Comparison of ENCODE assay signal across 15 mouse cellular contexts in the genomic region with DNA sequence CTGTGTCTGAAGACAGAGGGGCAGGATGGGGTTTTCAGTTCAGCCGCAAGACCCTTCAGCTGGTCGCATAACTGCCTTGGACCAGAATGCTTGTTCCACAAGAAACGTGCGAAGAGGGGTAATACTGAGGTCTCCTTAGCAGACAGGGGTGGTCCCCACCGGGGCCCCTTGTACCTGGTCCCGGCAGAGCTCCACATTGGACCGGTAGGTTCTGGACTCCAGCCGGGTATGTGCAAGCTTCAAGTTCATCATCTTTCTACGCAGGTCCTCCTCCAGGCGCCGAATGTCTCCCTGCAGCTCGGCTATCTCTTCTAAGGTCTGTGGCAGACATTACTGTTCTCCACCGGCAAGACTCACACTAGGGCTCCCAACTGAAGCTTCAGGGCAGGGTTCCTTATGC. TPM values are rescaled to one million over a fixed set of nuclear protein-coding genes. Genes with fewer than 3 reads are reported as not detected.
DNase-seq lines count a peak whose midpoint lies in the region; ATAC-seq lines count a peak whose summit lies in the region.
"Had no signal": no experiment of that assay in that cellular context is flagged by ENCODE, and none has a peak within 500 bp of the region (broad histone marks: within the 10 kb centered on the region; RNA-seq: fewer than 3 reads in every experiment).

No protein-coding gene starts in this region.

- H3K4me1 ChIP-seq in intestine, embryonic 14.5 days (replicated peaks; ENCODE audit: control insufficient read depth, insufficient read depth, low read length), result peaks cover 11% of the 10 kb centered on the region; the same call in 1 of the 2 replicates
- peaks cover 10% of the 10 kb centered on the region for H3K4me1 ChIP-seq in intestine, embryonic 16.5 days (ENCODE audit: control insufficient read depth, insufficient read depth, low read length)
- H3K4me1 ChIP-seq in midbrain, embryonic 16.5 days (ENCODE audit: control insufficient read depth, insufficient read depth, low read length), result peaks cover 23% of the 10 kb centered on the region
- peaks cover 19% of the 10 kb centered on the region for H3K4me1 ChIP-seq in midbrain, embryonic 13.5 days (replicated peaks)

- 97% methylated on average over 13 of the region's 13 CpGs for WGBS in intestine, embryonic 14.5 days
- 94% methylated on average over 13 of the region's 13 CpGs for WGBS in intestine, embryonic 16.5 days
- WGBS in midbrain, embryonic 16.5 days, result 97% methylated on average over 13 of the region's 13 CpGs
- 96% methylated on average over 13 of the region's 13 CpGs for WGBS in midbrain, embryonic 13.5 days

- no peak for ATAC-seq in intestine, embryonic 14.5 days (replicated peaks; ENCODE audit: low FRiP score, low TSS enrichment, low read depth)
- ATAC-seq in intestine, embryonic 16.5 days, result no peak
- 0 out of 2 replicates have a peak, but pooled peaks have one; percentile 0 for ATAC-seq in midbrain, embryonic 16.5 days
- ATAC-seq in midbrain, embryonic 13.5 days, result no peak

- DNase-seq in cerebellum, adult 9-11 months, result peak; percentile 58
- DNase-seq in cerebellum, adult 11 months, result no peak
- peak; percentile 43 for DNase-seq in intestine, embryonic 14.5 days (ENCODE audit: low spot score)
- DNase-seq: adrenal gland, adult 2 months; adrenal gland, postnatal 10 days; adrenal gland, postnatal 25 days; embryo, embryonic 11 days had no signal

- no peaks in the 10 kb centered on the region for H3K9me3 ChIP-seq in intestine, embryonic 14.5 days (ENCODE audit: control insufficient read depth, low read length)
- H3K9me3 ChIP-seq in intestine, embryonic 16.5 days (ENCODE audit: control insufficient read depth, low read length), result no peaks in the 10 kb centered on the region
- no peaks in the 10 kb centered on the region for H3K9me3 ChIP-seq in midbrain, embryonic 16.5 days (replicated peaks; ENCODE audit: control insufficient read depth, low read length, poor library complexity, severe bottlenecking)
- no peaks in the 10 kb centered on the region for H3K9me3 ChIP-seq in midbrain, embryonic 13.5 days
- H3K9me3 ChIP-seq: embryonic facial prominence, embryonic 13.5 days; embryonic facial prominence, embryonic 15.5 days; forebrain, embryonic 10.5 days; forebrain, embryonic 12.5 days had no signal

- H3K36me3 ChIP-seq in intestine, embryonic 14.5 days (ENCODE audit: control insufficient read depth, insufficient read depth, low read length), result peaks cover 10% of the 10 kb centered on the region
- peaks cover 3% of the 10 kb centered on the region; the same call in 1 of the 2 replicates for H3K36me3 ChIP-seq in intestine, embryonic 16.5 days (ENCODE audit: control insufficient read depth, insufficient read depth, low read length)
- H3K36me3 ChIP-seq in midbrain, embryonic 16.5 days (ENCODE audit: control insufficient read depth, insufficient read depth, low read length), result peaks cover 4% of the 10 kb centered on the region
- peaks cover 12% of the 10 kb centered on the region for H3K36me3 ChIP-seq in midbrain, embryonic 13.5 days

- H3K27me3 ChIP-seq in intestine, embryonic 14.5 days (replicated peaks; ENCODE audit: control insufficient read depth, insufficient read depth, low read length), result no peaks in the 10 kb centered on the region; the same call in 1 of the 2 replicates
- no peaks in the 10 kb centered on the region; the same call in 1 of the 2 replicates for H3K27me3 ChIP-seq in intestine, embryonic 16.5 days (replicated peaks; ENCODE audit: control insufficient read depth, insufficient read depth, low read length)
- H3K27me3 ChIP-seq in midbrain, embryonic 16.5 days (ENCODE audit: control insufficient read depth, insufficient read depth, low read depth, low read length), result peaks cover 6% of the 10 kb centered on the region
- peaks cover 20% of the 10 kb centered on the region for H3K27me3 ChIP-seq in midbrain, embryonic 13.5 days
- H3K27me3 ChIP-seq: embryonic facial prominence, embryonic 15.5 days had no signal

- no peak overlapping the region for H3K4me2 ChIP-seq in intestine, embryonic 14.5 days (ENCODE audit: low read length)
- no peak overlapping the region for H3K4me2 ChIP-seq in intestine, embryonic 16.5 days (ENCODE audit: low read depth, low read length)
- no peak overlapping the region for H3K4me2 ChIP-seq in midbrain, embryonic 16.5 days (ENCODE audit: low read length)
- H3K4me2 ChIP-seq in midbrain, embryonic 13.5 days (replicated peaks), result no peak overlapping the region

- H3K27ac ChIP-seq in intestine, embryonic 14.5 days (ENCODE audit: low read depth), result no peak overlapping the region
- H3K27ac ChIP-seq in intestine, embryonic 16.5 days (ENCODE audit: low read length), result no peak overlapping the region
- no peak overlapping the region for H3K27ac ChIP-seq in midbrain, embryonic 16.5 days (ENCODE audit: low read length)
- no peak overlapping the region for H3K27ac ChIP-seq in midbrain, embryonic 13.5 days
- H3K27ac ChIP-seq: embryonic facial prominence, embryonic 13.5 days; embryonic facial prominence, embryonic 15.5 days; forebrain, embryonic 12.5 days had no signal

- H3K9ac ChIP-seq in intestine, embryonic 14.5 days (ENCODE audit: low read length), result no peak overlapping the region
- no peak overlapping the region for H3K9ac ChIP-seq in intestine, embryonic 16.5 days (ENCODE audit: low read depth, low read length)
- no peak overlapping the region for H3K9ac ChIP-seq in midbrain, embryonic 16.5 days (ENCODE audit: low read depth, low read length)
- H3K9ac ChIP-seq in midbrain, embryonic 13.5 days (replicated peaks), result no peak overlapping the region
- H3K9ac ChIP-seq: embryonic facial prominence, embryonic 15.5 days; forebrain, embryonic 12.5 days had no signal

- H3K4me3 ChIP-seq in intestine, embryonic 14.5 days (ENCODE audit: low read depth, low read length), result no peak overlapping the region
- no peak overlapping the region for H3K4me3 ChIP-seq in intestine, embryonic 16.5 days (ENCODE audit: low read length)
- no peak overlapping the region for H3K4me3 ChIP-seq in midbrain, embryonic 16.5 days (ENCODE audit: low read depth, low read length)
- H3K4me3 ChIP-seq in midbrain, embryonic 13.5 days (replicated peaks), result no peak overlapping the region

RNA-seq across cellular contexts. Expression of a gene that starts 1.1 kb away (rescaled TPM):
- polyA plus RNA-seq in intestine, embryonic 14.5 days (2014; fragmentation: Nextera tagmentation; extraction: Ambion mirVana), result 49.3 and 50.9 TPM in 2 replicates
- 59.0 and 60.1 TPM in 2 replicates for polyA plus RNA-seq in intestine, embryonic 16.5 days (2015; fragmentation: Nextera tagmentation; extraction: Ambion mirVana)
- 83.9 and 87.5 TPM in 2 replicates for polyA plus RNA-seq in midbrain, embryonic 16.5 days (2015; fragmentation: Nextera tagmentation; extraction: Ambion mirVana)
- polyA plus RNA-seq in midbrain, embryonic 13.5 days (2015; fragmentation: Nextera tagmentation; extraction: Ambion mirVana), result 78.9 and 81.8 TPM in 2 replicates

RNA-seq across cellular contexts. Expression of a gene that starts 2.8 kb away (rescaled TPM):
- polyA plus RNA-seq in intestine, embryonic 14.5 days (2014; fragmentation: Nextera tagmentation; extraction: Ambion mirVana), result 7.6 and 9.3 TPM in 2 replicates
- 4.8 and 5.6 TPM in 2 replicates for polyA plus RNA-seq in intestine, embryonic 16.5 days (2015; fragmentation: Nextera tagmentation; extraction: Ambion mirVana)
- 15.3 and 17.3 TPM in 2 replicates for polyA plus RNA-seq in midbrain, embryonic 16.5 days (2015; fragmentation: Nextera tagmentation; extraction: Ambion mirVana)
- polyA plus RNA-seq in midbrain, embryonic 13.5 days (2015; fragmentation: Nextera tagmentation; extraction: Ambion mirVana), result 6.9 and 8.9 TPM in 2 replicates
- polyA plus RNA-seq: erythroblast, embryonic 14.5 days had no signal

RNA-seq across cellular contexts. Expression of a gene that starts 36.1 kb away (rescaled TPM):
- 5.3 and 6.7 TPM in 2 replicates for polyA plus RNA-seq in intestine, embryonic 14.5 days (2014; fragmentation: Nextera tagmentation; extraction: Ambion mirVana)
- polyA plus RNA-seq in intestine, embryonic 16.5 days (2015; fragmentation: Nextera tagmentation; extraction: Ambion mirVana), result 3.5 and 4.5 TPM in 2 replicates
- polyA plus RNA-seq in midbrain, embryonic 16.5 days (2015; fragmentation: Nextera tagmentation; extraction: Ambion mirVana), result 2.2 and 2.5 TPM in 2 replicates
- polyA plus RNA-seq in midbrain, embryonic 13.5 days (2015; fragmentation: Nextera tagmentation; extraction: Ambion mirVana), result 1.0 and 1.5 TPM in 2 replicates
- polyA plus RNA-seq: erythroblast, embryonic 14.5 days had no signal
